Mouse (Mus musculus) urinary bladder, postnatal 25 days (tissue): ENCODE results near the gene Gm20390.
"Not testable (repeated sequence)": the region's sequence is repeated elsewhere in the genome, so short reads cannot be mapped to it uniquely, and the experiment has no call there.

Experiments used
- DNase-seq: peaks from one replicate; pipeline ENCODE4 v3.0.0; 2022; ENCODE audit warnings: low spot score

Gene Gm20390

DNA sequence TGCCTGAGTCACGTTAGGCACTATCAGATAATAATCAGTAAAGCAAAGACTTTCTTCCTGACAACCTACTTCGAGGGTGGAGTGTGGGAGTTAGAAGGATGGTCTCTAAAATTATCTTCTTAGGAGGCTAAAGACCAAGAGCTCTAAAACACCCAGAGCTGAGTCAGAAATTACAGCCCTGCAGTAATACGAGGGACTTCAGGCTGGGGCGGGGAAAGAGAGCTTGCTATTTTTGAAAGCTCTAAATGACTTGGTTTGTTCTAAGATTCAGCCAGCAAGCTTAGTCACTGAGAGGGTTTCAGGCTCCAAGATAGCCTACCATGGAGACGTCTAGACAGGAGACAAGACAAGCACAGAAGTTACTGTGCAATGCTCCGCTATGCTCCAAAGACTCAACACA is 2.7 kb downstream of the Gm20390 start:
- no peak for DNase-seq

DNA sequence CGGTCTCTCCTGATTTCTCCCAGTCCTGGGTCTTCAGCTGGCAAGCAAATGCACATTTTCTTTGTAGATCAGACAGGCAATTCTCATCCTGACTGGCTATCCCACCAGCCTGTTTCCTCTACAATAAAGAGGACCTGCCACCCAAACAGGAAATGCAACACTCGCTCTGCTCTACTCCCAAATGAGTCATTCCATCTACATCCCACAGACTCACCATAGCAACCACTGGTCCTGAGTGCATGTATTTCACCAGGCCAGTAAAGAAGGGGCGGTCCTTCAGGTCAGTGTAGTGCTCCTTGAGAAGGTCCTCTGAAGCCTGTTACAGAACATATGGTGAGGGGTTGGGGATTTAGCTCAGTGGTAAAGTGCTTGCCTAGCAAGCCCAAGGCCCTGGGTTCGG is 5.1 kb downstream of the Gm20390 start:
- DNase-seq = no peak

GRCm38 (mm10) chr11:93961482-93961881 is 6.6 kb downstream of the Gm20390 start:
- no peak for DNase-seq

- no peak for DNase-seq
Observed at GRCm38 (mm10) chr11:93957746-93958145, 10.3 kb downstream of the Gm20390 start.

DNA sequence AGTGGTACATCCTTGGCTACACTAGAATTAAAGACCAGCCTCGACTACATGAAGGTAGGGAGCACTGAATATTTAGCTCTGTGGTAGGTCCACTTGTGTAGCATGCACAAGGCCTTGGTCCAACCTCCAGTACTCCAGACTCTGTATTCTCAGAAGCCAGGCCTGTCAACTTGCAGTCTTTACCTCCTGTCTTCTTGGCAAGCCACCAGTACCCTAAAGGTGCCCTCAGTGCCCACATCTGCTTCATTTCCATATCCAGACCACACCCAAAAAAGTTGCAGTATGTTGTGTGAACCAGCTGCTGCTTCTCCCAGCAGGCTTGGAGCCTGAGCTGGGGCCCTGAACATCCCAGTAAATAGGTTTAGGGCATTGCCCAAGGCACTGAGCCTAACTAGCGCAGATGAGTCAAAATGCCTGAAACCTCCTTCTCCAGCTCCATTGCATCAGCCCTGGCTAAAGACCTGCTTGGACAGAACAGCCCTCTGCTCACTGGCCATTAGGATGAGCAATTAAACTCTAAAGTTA is 11.0 kb downstream of the Gm20390 start:
- no peak for DNase-seq

DNA sequence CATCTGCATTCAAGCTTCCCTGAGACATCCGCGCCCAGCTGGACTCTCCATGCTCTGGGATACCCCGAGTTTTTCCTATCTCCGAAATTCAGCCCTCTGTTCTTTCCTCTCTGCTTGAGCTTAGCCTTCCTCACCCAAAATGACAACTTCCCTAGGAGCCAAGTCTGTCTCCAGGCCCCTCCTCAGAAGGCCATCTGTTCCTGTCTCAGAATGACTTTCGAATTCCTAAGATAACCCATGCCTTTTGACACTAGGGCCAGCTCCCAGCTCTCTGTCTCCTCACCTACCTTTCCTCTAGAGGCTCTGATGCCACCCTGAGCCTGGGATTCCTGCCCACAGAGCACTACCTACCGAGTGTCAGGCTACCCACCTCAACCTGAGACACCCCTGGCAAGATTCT is 11.9 kb downstream of the Gm20390 start, which contains the start of gene Nme2:
Nme2 (minus strand) TSS at position 101 of the 400 bp plus-strand sequence.
- no peak for DNase-seq

- DNase-seq = peak; percentile 87
Observed at GRCm38 (mm10) chr11:93955256-93956150, 12.6 kb downstream of the Gm20390 start.

- DNase-seq = no peak
Observed at GRCm38 (mm10) chr11:93954738-93955255, 13.3 kb downstream of the Gm20390 start.

- no peak for DNase-seq
Observed at GRCm38 (mm10) chr11:93952376-93952775, 15.7 kb downstream of the Gm20390 start.

- DNase-seq = no peak
Observed at GRCm38 (mm10) chr11:93950045-93950444, 18.0 kb downstream of the Gm20390 start.

GRCm38 (mm10) chr11:93948887-93949567 is 19.1 kb downstream of the Gm20390 start:
- DNase-seq = no peak

- DNase-seq = no peak
Observed at GRCm38 (mm10) chr11:93944986-93945385, 23.1 kb downstream of the Gm20390 start.

DNA sequence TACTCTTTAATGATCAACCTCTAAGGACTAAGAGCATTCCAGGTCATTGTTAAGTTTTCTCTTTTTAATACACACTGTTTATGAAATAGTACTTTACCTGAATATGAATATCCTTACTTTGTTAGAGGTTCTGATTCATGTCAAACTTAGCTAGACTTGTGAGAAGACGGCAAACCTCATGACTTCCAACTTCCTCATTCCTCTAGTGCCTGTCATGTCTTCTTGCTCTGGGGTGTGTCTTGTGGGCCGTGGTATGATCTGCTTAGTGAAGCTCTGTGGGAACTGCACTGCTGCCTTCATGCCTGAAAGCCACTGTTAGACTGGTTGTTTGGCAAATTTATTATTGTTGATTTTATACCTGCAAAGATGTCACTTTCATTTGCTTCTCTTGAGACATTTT is 27.2 kb downstream of the Gm20390 start:
- DNase-seq = no peak

DNA sequence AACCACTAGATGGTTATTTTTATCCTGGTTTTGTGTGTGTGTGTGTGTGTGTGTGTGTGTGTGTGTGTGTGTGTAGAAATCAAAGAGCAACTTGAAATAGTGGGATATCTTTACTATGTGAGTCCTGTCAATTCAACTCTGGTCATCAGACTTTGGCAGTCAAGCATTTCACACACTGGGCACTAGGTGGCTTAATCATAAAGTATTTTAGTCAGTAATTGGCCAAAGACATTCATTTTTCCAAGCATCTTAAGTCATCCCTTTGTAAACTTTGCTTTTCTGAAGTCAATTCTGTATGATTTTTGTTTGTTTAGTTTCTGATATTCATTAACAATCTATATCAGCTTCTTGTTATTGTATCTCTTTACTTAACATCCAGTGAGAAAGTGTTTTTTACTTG is 39.0 kb downstream of the Gm20390 start:
- no peak for DNase-seq

DNA sequence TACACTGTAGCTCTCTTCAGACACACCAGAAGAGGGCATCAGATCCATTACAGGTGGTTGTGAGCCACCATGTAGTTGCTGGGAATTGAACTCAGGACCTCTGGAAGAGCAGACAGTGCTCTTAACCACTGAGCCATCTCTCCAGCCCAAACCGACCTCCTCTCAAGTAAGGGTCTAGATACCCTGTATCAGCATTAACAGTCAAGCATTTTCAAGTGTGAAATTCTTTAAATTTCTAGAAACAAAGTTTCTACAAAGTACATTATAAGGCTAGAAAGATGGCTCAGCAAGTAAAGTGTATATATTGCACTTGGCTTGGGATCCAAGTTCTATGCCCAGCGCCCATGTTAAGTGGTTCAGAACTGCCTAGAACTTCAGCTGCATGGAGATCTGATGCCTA is 53.1 kb downstream of the Gm20390 start:
- DNase-seq = not testable (repeated sequence)

- no peak for DNase-seq
Observed at GRCm38 (mm10) chr11:93911603-93912002, 56.5 kb downstream of the Gm20390 start.

GRCm38 (mm10) chr11:93908829-93909228 is 59.3 kb downstream of the Gm20390 start:
- DNase-seq = no peak

- no peak for DNase-seq
Observed at GRCm38 (mm10) chr11:93907839-93908238, 60.3 kb downstream of the Gm20390 start.

GRCm38 (mm10) chr11:93906834-93907233 is 61.3 kb downstream of the Gm20390 start:
- DNase-seq = no peak
